Mouse (Mus musculus): ENCODE data around the gene Gm853. TPM values are rescaled to one million over a fixed set of nuclear protein-coding genes. Genes with fewer than 3 reads are reported as not detected.

The Gm853 gene
- total RNA-seq, 2 experiments from 2014 or later: not detected

GRCm38 (mm10) chr4:130174335-130175031, 47.7 kb downstream of the Gm853 start:
- peak; percentile 79 to 87 for DNase-seq

- no peak for DNase-seq
These were observed 48.3 kb downstream of the Gm853 start for GRCm38 (mm10) chr4:130173911-130174311.

- DNase-seq: peak in 1 of 2 experiments; percentile 35
These were observed 49.0 kb downstream of the Gm853 start for GRCm38 (mm10) chr4:130173060-130173822.

GRCm38 (mm10) chr4:130171951-130172765, 50.0 kb downstream of the Gm853 start:
- peak; percentile 80 to 93 for DNase-seq

- DNase-seq: peak in 1 of 2 experiments; percentile 45
These were observed 51.8 kb downstream of the Gm853 start for GRCm38 (mm10) chr4:130170362-130170761.

GRCm38 (mm10) chr4:130169411-130169971, 52.7 kb downstream of the Gm853 start:
- no peak for DNase-seq

GRCm38 (mm10) chr4:130168280-130169183, 53.7 kb downstream of the Gm853 start:
- peak; percentile 95 to 96 for DNase-seq

GRCm38 (mm10) chr4:130167814-130168213, 54.4 kb downstream of the Gm853 start:
- no peak for DNase-seq

DNA sequence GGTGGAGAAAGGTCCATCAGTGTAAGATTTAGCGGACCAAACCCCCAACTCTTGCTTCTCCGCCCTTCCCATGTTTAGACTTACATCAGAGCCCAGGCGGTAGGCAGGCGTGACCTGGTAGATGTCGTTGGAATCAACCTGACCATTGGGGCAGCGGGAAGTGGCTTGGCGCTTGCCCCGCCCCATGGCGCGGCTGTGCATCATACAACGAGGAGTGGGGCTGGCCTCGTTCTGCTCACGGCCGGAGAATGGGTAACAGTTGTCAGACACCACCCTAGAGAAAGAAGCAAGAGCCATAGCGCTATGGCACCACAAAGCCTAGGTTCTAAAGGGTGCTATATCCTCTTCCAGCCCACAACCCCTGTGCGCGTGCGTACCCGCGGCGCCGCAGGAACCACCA, 54.9 kb downstream of the Gm853 start:
- no peak for DNase-seq

DNA sequence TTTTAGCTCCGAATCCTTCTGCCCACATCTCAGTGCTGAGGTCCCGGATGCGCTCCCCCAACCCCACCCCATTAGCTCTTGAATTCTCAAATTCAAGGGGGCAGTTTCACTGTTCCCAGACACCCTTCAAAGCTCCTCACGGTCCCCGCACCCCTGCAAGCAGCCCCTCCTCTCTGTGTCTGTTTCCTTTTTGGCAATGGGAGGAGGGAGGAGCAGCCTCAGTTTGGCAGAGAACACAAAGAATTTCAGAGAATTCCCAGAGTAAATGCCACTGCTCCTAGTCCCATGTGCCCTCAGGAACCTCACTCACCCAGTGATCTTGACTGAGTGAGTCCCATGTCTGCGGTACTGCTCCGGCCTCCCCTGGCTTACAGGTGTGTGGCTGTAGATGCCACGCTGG, 55.6 kb downstream of the Gm853 start:
- peak; percentile 50 to 60 for DNase-seq

DNA sequence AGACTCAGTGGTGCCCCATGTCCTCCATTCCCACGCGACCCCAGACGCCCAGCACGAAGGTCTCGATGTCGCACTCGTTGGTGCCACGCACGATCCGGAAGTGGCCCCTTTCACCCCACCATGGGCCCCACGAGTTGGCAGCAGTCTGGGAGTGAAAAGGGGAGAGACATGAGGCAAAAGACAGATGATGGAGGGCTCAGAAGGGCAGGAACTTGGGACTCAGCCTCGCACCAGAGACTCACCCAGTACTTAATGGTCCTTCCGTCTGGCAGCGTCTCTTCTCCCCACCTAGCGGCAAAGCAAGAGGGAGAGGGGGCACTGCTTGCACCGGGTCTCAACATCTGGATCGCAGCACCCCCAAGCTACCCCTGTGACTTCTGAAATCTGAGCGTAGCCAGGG, 56.1 kb downstream of the Gm853 start:
- DNase-seq: no peak

DNA sequence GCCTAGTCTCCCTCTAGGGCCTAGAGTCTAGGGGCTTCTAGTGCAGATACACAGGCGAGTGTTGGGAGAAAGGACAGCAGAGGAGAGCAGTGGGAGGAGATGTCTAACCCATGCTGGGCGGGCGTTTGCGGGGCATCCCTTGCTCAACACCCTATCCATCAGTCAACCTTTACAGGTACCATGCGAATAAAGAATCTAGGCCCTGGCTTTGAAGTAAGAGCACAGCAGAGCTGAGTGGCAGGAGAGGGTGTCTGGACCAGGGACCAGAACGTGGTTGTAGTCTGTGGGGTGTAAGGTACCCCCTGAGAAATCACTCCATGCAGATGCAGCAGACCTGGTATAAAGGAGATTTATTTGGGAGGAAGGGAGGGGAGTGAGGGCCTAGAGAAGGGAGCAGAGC, 58.1 kb downstream of the Gm853 start:
- no peak for DNase-seq

- DNase-seq: peak; percentile 70 to 80
These were observed 58.8 kb downstream of the Gm853 start for GRCm38 (mm10) chr4:130163391-130163861.

DNA sequence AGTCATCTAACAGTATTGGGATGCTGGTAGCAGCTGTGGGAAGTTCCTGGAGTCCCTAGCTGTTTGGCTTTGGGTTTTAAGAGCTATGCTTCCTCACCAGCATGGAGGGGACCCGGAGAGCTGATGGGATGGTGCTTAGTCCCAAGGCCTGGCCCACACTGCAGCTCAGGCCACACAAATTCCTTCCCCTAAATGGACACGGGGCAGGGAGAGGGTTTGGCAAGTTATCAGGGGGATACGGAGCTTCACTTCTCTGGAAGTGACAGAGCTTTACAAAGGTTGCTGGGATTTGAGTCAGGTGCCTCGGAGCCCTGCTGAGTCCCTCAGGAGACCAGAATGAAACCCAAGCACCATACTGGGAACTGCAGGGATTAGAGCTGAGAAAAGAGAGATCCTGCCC, 60.9 kb downstream of the Gm853 start:
- DNase-seq: no peak

Other genes starting within 250 kb of the Gm853 start
- 1 to 10 TPM; 2.1 to 2.4 TPM for gene Adgrb2, start 237.5 kb downstream of the Gm853 start, total RNA-seq (2021)
- 1 to 10 TPM; 4.5 to 4.6 TPM for gene Col16a1, start 174.6 kb downstream of the Gm853 start, total RNA-seq (2021)
- 10 to 100 TPM; 31.3 to 40.1 TPM for gene Pef1, start 119.8 kb downstream of the Gm853 start, total RNA-seq (2021)
- gene Hcrtr1, start 83.0 kb downstream of the Gm853 start, total RNA-seq (2021): not detected
- 10 to 100 TPM; 55.7 to 66.1 TPM for gene Tinagl1, start 47.3 kb downstream of the Gm853 start, total RNA-seq (2021)
- gene Serinc2, start 56.8 kb upstream of the Gm853 start, total RNA-seq (2021): 1 to 10 TPM; 2.0 to 2.2 TPM
- gene Fabp3, start 86.2 kb upstream of the Gm853 start, total RNA-seq (2021): 1,000 to 10,000 TPM; 5,802 to 6,041 TPM
- gene Gm10570, start 86.3 kb upstream of the Gm853 start, total RNA-seq (2021): not detected
- gene Zcchc17, start 137.5 kb upstream of the Gm853 start, total RNA-seq (2021): 10 to 100 TPM; 22.4 to 26.3 TPM
- 10 to 100 TPM; 15.3 to 17.5 TPM for gene Snrnp40, start 137.7 kb upstream of the Gm853 start, total RNA-seq (2021)

Data from heart, adult 18-20 months (tissue).